Mouse (Mus musculus) hindbrain, embryonic 13.5 days (tissue): Measurements from ENCODE around the gene Gm28053. TPM values are rescaled to one million over a fixed set of nuclear protein-coding genes. Genes with fewer than 3 reads are reported as not detected.

Source experiments
- ATAC-seq: fragments of 200-750 bp; cut with Nextera tagmentation; 2 replicates; pipeline ENCODE4 v1.8.0; 2017; ENCODE audit warnings: moderate TSS enrichment; ENCODE audit not compliant: low FRiP score
- H3K27ac ChIP-seq: fragments of 300-500 bp; sonication (generic); 2 replicates; pipeline ENCODE4 v1.5.1; 2015; ENCODE audit warnings: inconsistent platforms, mild to moderate bottlenecking, moderate library complexity
- H3K27me3 ChIP-seq: fragments of 300-500 bp; sonication (generic); 2 replicates; pipeline ENCODE4 v1.6.1; 2015; ENCODE audit warnings: mild to moderate bottlenecking, inconsistent platforms
- H3K36me3 ChIP-seq: fragments of 300-500 bp; sonication (generic); 2 replicates; pipeline ENCODE4 v1.6.1; 2015; ENCODE audit warnings: mild to moderate bottlenecking, inconsistent platforms
- H3K4me1 ChIP-seq: fragments of 300-500 bp; sonication (generic); replicated peaks from 2 replicates; pipeline ENCODE4 v1.6.1; 2015; ENCODE audit warnings: inconsistent platforms
- H3K4me2 ChIP-seq: fragments of 300-500 bp; sonication (generic); 2 replicates; pipeline ENCODE4 v1.6.1; 2015; ENCODE audit warnings: inconsistent platforms, mild to moderate bottlenecking, moderate library complexity
- H3K4me3 ChIP-seq: fragments of 300-500 bp; sonication (generic); 2 replicates; pipeline ENCODE4 v1.5.1; 2015; ENCODE audit warnings: mild to moderate bottlenecking, inconsistent platforms
- H3K9ac ChIP-seq: fragments of 300-500 bp; sonication (generic); 2 replicates; pipeline ENCODE4 v1.6.1; 2015; ENCODE audit warnings: mild to moderate bottlenecking, inconsistent platforms
- H3K9me3 ChIP-seq: fragments of 300-500 bp; sonication (generic); 2 replicates; pipeline ENCODE4 v1.6.1; 2016; ENCODE audit warnings: inconsistent platforms
- WGBS: fragments of 180-500 bp; shearing (Covaris S2); methylation state at CpG from one replicate; pipeline ENCODE4 v1.1.7; 2015; 5-methylcytosine and 5-hydroxymethylcytosine counted together
- polyA plus RNA-seq: library from polyadenylated mRNA; unstranded; fragments of >200 nt; fragmentation: Nextera tagmentation; extraction: Ambion mirVana; gene quantifications from 2 replicates; pipeline ENCODE4 v1.2.1, GENCODE M21; 2015

Gene Gm28053
- polyA plus RNA-seq, 1 experiment from 2014 or later: not detected

- ATAC-seq: no peak
Observed at GRCm38 (mm10) chr6:48698066-48698856, 20.1 kb upstream of the Gm28053 start.

GRCm38 (mm10) chr6:48698888-48699287 lies 19.5 kb upstream of the Gm28053 start:
- no peak overlapping the region for H3K4me3 ChIP-seq
- WGBS: 87% methylated on average over 3 of the region's 3 CpGs
- no peak for ATAC-seq
- H3K9me3 ChIP-seq: no peaks in the 10 kb centered on the region
- no peak overlapping the region for H3K27ac ChIP-seq
- no peak overlapping the region for H3K9ac ChIP-seq
- H3K27me3 ChIP-seq: no peaks in the 10 kb centered on the region
- no peak overlapping the region for H3K4me2 ChIP-seq
- no peaks in the 10 kb centered on the region for H3K4me1 ChIP-seq
- no peaks in the 10 kb centered on the region for H3K36me3 ChIP-seq

More at GRCm38 (mm10) chr6:48698066-48698856, 20.1 kb upstream of the Gm28053 start:
- Histone ChIP-seq H3K4me3 (no peak overlapping the region), H3K27me3 (no peaks in the 10 kb centered on the region), H3K4me2 (no peak overlapping the region), H3K36me3 (no peaks in the 10 kb centered on the region), H3K9ac (no peak overlapping the region), H3K27ac (no peak overlapping the region), H3K9me3 (no peaks in the 10 kb centered on the region), H3K4me1 (no peaks in the 10 kb centered on the region)
- WGBS: 86% methylated on average over 7 of the region's 7 CpGs

- Histone ChIP-seq H3K4me1 (no peaks in the 10 kb centered on the region), H3K4me2 (no peak overlapping the region), H3K27ac (no peak overlapping the region), H3K9me3 (no peaks in the 10 kb centered on the region), H3K36me3 (no peaks in the 10 kb centered on the region), H3K4me3 (no peak overlapping the region), H3K9ac (no peak overlapping the region), H3K27me3 (no peaks in the 10 kb centered on the region)
- no peak for ATAC-seq
- 63% methylated on average over 5 of the region's 5 CpGs for WGBS
Observed at GRCm38 (mm10) chr6:48700251-48701075, 17.9 kb upstream of the Gm28053 start.

GRCm38 (mm10) chr6:48702146-48702545 lies 16.3 kb upstream of the Gm28053 start:
- Histone ChIP-seq H3K36me3 (no peaks in the 10 kb centered on the region), H3K27me3 (no peaks in the 10 kb centered on the region), H3K9ac (no peak overlapping the region), H3K9me3 (no peaks in the 10 kb centered on the region), H3K4me1 (no peaks in the 10 kb centered on the region), H3K27ac (no peak overlapping the region), H3K4me3 (no peak overlapping the region), H3K4me2 (no peak overlapping the region)
- 87% methylated on average over 7 of the region's 7 CpGs for WGBS
- ATAC-seq: no peak

- Histone ChIP-seq H3K4me2 (no peak overlapping the region), H3K36me3 (no peaks in the 10 kb centered on the region), H3K27ac (no peak overlapping the region), H3K9me3 (no peaks in the 10 kb centered on the region), H3K4me3 (no peak overlapping the region), H3K4me1 (no peaks in the 10 kb centered on the region), H3K9ac (no peak overlapping the region), H3K27me3 (no peaks in the 10 kb centered on the region)
- WGBS: 77% methylated on average over 5 of the region's 5 CpGs
- no peak for ATAC-seq
Observed at GRCm38 (mm10) chr6:48702601-48703000, 15.8 kb upstream of the Gm28053 start.

- Histone ChIP-seq H3K9me3 (no peaks in the 10 kb centered on the region), H3K9ac (no peak overlapping the region), H3K36me3 (no peaks in the 10 kb centered on the region), H3K4me1 (no peaks in the 10 kb centered on the region), H3K4me3 (no peak overlapping the region), H3K27ac (no peak overlapping the region), H3K27me3 (no peaks in the 10 kb centered on the region), H3K4me2 (no peak overlapping the region)
- no peak for ATAC-seq
Observed at GRCm38 (mm10) chr6:48704146-48704545, 14.3 kb upstream of the Gm28053 start.

GRCm38 (mm10) chr6:48706130-48706529 lies 12.3 kb upstream of the Gm28053 start:
- Histone ChIP-seq H3K9me3 (no peaks in the 10 kb centered on the region), H3K27ac (no peak overlapping the region), H3K27me3 (no peaks in the 10 kb centered on the region), H3K9ac (no peak overlapping the region), H3K4me1 (no peaks in the 10 kb centered on the region), H3K4me2 (no peak overlapping the region), H3K4me3 (no peak overlapping the region), H3K36me3 (no peaks in the 10 kb centered on the region)
- 55% methylated on average over 3 of the region's 3 CpGs for WGBS
- no peak for ATAC-seq

- Histone ChIP-seq H3K27me3 (no peaks in the 10 kb centered on the region), H3K4me2 (no peak overlapping the region), H3K4me1 (no peaks in the 10 kb centered on the region), H3K36me3 (no peaks in the 10 kb centered on the region), H3K27ac (no peak overlapping the region), H3K4me3 (no peak overlapping the region), H3K9me3 (no peaks in the 10 kb centered on the region), H3K9ac (no peak overlapping the region)
- WGBS: 81% methylated on average over 4 of the region's 4 CpGs
- no peak for ATAC-seq
Observed at GRCm38 (mm10) chr6:48720326-48720725, 1.9 kb downstream of the Gm28053 start.

GRCm38 (mm10) chr6:48723468-48723867 lies 5.1 kb downstream of the Gm28053 start:
- Histone ChIP-seq H3K4me3 (no peak overlapping the region), H3K9ac (no peak overlapping the region), H3K4me1 (0 out of 2 replicates have a peak, but pooled peaks cover 2% of the 10 kb centered on the region), H3K9me3 (no peaks in the 10 kb centered on the region), H3K4me2 (no peak overlapping the region), H3K27me3 (no peaks in the 10 kb centered on the region), H3K36me3 (no peaks in the 10 kb centered on the region), H3K27ac (no peak overlapping the region)
- WGBS: 88% methylated on average over 8 of the region's 8 CpGs
- no peak for ATAC-seq

GRCm38 (mm10) chr6:48725476-48725875 lies 7.1 kb downstream of the Gm28053 start:
- Histone ChIP-seq H3K27me3 (no peaks in the 10 kb centered on the region), H3K9ac (no peak overlapping the region), H3K36me3 (no peaks in the 10 kb centered on the region), H3K4me2 (no peak overlapping the region), H3K4me3 (no peak overlapping the region), H3K4me1 (0 out of 2 replicates have a peak, but pooled peaks cover 2% of the 10 kb centered on the region), H3K27ac (no peak overlapping the region), H3K9me3 (no peaks in the 10 kb centered on the region)
- 0% methylated on average over 1 of the region's 1 CpGs for WGBS
- ATAC-seq: 0 out of 2 replicates have a peak, but pooled peaks have one; percentile 36

- 0 out of 2 replicates have a peak, but pooled peaks cover 2% of the 10 kb centered on the region for H3K4me1 ChIP-seq
- H3K9me3 ChIP-seq: no peaks in the 10 kb centered on the region
- no peak overlapping the region for H3K4me3 ChIP-seq
- H3K27ac ChIP-seq: no peak overlapping the region
- no peaks in the 10 kb centered on the region for H3K27me3 ChIP-seq
- no peak overlapping the region for H3K4me2 ChIP-seq
- no peak for ATAC-seq
- no peak overlapping the region for H3K9ac ChIP-seq
- H3K36me3 ChIP-seq: no peaks in the 10 kb centered on the region
- 92% methylated on average over 5 of the region's 5 CpGs for WGBS
Observed at GRCm38 (mm10) chr6:48727761-48728160, 9.4 kb downstream of the Gm28053 start.

GRCm38 (mm10) chr6:48732864-48733304 lies 14.5 kb downstream of the Gm28053 start:
- no peak for ATAC-seq
- Histone ChIP-seq H3K27me3 (no peaks in the 10 kb centered on the region), H3K4me2 (no peak overlapping the region), H3K4me3 (no peak overlapping the region), H3K27ac (no peak overlapping the region), H3K9me3 (no peaks in the 10 kb centered on the region), H3K4me1 (no peaks in the 10 kb centered on the region), H3K9ac (no peak overlapping the region), H3K36me3 (no peaks in the 10 kb centered on the region)
- 60% methylated on average over 8 of the region's 8 CpGs for WGBS
